Mouse (Mus musculus): ENCODE measurements around the gene Emc7. TPM values are rescaled to one million over a fixed set of nuclear protein-coding genes. Genes with fewer than 3 reads are reported as not detected.

Emc7 gene
- polyA plus RNA-seq, 1 experiment from 2014 or later, result 20.9 TPM

DNA sequence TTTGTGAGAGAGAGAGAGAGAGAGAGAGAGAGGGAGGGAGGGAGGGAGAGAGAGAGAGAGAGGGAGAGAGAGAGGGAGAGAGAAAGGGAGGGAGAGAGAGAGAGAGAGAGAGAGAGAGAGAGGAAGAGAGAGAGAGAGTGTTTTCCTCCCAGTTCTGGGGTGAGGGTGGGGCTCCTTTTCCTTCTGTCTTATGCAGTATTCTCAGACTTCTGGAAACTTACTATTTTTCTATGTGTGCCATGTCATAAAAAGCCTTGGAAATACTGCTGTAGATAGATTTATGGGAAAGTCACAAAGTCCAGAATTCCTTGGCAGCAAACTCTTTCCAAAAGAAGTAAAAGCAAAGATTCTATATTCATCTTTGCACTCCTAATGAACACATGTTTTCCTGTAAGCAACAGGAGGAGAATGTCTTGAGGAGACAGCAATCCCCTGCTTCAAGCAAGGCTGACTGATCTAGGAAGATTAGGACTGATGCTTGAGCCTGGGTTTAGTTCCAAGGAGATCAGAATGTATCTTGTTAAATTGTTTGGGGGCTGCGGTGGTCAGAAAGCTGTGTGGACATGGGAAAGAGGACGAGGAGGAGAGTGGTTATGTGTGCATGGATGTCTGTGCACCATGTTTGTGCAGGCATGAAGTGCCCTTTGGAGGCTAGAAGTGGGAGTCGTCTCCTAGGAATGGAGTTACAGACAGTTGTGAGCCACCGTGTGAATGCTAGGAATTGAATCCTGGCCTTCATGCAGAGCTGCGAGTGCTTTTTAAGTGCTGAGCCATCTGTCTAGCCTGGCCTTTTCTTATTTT lies 27.9 kb downstream of the Emc7 start:
- 73% methylated on average over 5 of the region's 5 CpGs for WGBS
- ATAC-seq (ENCODE audit: low read depth), result no peak

DNA sequence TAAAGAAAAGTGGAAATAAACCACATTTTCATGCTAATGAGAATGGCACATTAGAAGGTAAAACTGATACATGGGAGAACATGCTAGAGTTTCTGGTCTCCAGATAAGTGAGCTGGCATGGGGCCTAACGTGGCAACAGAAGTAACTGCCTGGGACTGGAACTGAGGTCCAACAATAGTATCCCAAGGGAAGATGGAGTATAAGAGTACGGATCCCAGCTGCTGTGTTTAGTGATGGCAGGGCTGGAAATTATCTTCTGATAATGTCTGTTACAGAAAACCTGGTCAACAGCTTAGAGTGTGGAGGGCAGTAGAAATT lies 28.5 kb downstream of the Emc7 start:
- ATAC-seq (ENCODE audit: low read depth), result no peak
- Histone ChIP-seq H3K4me3 (no peak overlapping the region), H3K9ac (no peak overlapping the region), H3K4me2 (no peak overlapping the region), H3K36me3 (no peaks in the 10 kb centered on the region), H3K27me3 (no peaks in the 10 kb centered on the region), H3K4me1 (replicated peaks) (no peaks in the 10 kb centered on the region), H3K9me3 (no peaks in the 10 kb centered on the region), H3K27ac (replicated peaks) (no peak overlapping the region)
- WGBS, result 61% methylated on average over 2 of the region's 2 CpGs

More for the DNA sequence above, 27.9 kb downstream of the Emc7 start:
- Histone ChIP-seq H3K9me3 (no peaks in the 10 kb centered on the region), H3K4me2 (no peak overlapping the region), H3K4me3 (no peak overlapping the region), H3K36me3 (no peaks in the 10 kb centered on the region), H3K27me3 (no peaks in the 10 kb centered on the region), H3K27ac (replicated peaks) (no peak overlapping the region), H3K4me1 (replicated peaks) (no peaks in the 10 kb centered on the region), H3K9ac (no peak overlapping the region)

DNA sequence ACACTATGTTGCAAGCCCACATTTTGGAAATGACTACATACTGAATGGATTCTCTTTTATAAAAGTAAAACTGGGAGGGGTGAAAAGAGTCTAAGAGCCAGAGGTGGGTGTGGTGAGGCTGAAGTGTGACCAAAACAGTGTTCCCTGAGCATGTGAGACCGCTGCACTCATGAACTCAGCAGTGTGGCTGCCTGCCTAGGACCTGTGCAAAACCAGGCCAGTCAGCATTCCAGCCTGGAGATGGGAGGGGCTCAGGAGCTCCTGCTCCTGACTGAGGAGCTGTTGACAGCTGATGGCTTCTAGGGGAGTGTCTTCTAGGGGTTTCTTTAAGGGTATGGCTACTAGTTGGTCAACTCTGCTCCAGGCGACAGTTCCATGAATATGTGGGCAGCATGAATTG lies 30.1 kb downstream of the Emc7 start:
- Histone ChIP-seq H3K27ac (replicated peaks) (no peak overlapping the region), H3K4me3 (no peak overlapping the region), H3K9ac (no peak overlapping the region), H3K4me1 (replicated peaks) (no peaks in the 10 kb centered on the region), H3K4me2 (no peak overlapping the region), H3K9me3 (no peaks in the 10 kb centered on the region), H3K27me3 (no peaks in the 10 kb centered on the region), H3K36me3 (no peaks in the 10 kb centered on the region)
- no peak for ATAC-seq (ENCODE audit: low read depth)
- WGBS, result 88% methylated on average over 2 of the region's 2 CpGs

DNA sequence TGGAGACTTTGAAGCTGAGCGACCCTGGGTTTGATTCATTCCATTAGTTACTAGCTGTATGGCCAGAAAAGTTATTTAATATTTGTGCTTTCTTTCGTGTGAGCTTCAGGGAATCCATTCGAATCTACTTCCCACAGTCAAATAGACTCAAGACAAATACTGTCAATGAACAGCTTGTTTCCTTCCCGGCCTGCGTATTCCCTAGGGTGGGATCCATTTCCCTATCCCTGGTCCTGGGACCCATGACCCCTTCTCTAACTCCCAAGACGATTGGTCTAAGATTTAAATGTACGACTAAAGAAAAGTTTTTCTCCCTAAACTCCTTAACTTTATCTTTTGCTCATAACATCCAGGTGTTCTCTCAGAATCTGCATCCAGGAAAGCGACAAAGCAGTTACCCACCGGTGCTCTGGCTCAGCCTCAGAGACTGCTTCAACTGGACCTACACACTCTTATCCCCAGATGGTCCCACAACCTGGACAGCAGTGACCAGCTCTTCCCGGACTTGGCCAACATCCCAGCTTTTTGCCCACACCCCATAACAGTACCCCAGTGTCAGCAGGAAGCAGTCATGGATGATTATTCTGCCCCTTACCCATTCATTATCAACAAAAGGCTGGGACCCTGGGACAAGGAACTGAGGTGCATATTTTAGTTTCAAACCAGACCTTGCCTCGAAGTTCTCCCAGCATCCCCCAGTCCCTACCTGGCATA lies 35.8 kb downstream of the Emc7 start:
- no peaks in the 10 kb centered on the region for H3K36me3 ChIP-seq
- no peaks in the 10 kb centered on the region for H3K27me3 ChIP-seq
- WGBS, result 72% methylated on average over 11 of the region's 11 CpGs
- H3K4me3 ChIP-seq, result no peak overlapping the region
- H3K4me1 ChIP-seq (replicated peaks), result peaks cover 18% of the 10 kb centered on the region
- ATAC-seq (ENCODE audit: low read depth), result no peak
- H3K4me2 ChIP-seq, result no peak overlapping the region
- H3K27ac ChIP-seq (replicated peaks), result no peak overlapping the region
- no peaks in the 10 kb centered on the region for H3K9me3 ChIP-seq
- no peak overlapping the region for H3K9ac ChIP-seq

DNA sequence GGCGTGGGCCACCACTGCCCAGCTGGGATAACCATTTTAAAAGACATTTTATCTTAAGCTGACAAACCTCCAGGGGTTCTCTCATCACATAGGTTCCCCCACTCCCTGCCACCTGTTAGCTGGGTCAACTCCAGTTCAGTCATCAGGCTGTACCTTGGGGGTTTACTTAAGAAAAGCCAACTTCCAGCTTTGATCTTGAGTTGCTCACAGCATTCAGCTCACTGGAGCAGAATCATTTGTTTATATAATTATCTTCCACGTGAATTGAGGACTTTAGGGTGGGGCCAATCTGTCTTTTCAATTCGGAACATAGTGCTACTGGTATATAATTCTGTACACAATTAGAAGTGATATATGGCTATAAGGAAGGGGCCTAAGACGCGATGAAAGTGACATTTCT lies 36.8 kb downstream of the Emc7 start:
- Histone ChIP-seq H3K4me3 (no peak overlapping the region), H3K9me3 (no peaks in the 10 kb centered on the region), H3K36me3 (no peaks in the 10 kb centered on the region), H3K9ac (no peak overlapping the region), H3K4me1 (replicated peaks) (peaks cover 18% of the 10 kb centered on the region), H3K27me3 (no peaks in the 10 kb centered on the region), H3K4me2 (peak overlapping the region; percentile 73; the same call in 1 of the 2 replicates), H3K27ac (replicated peaks) (no peak overlapping the region)
- 61% methylated on average over 5 of the region's 5 CpGs for WGBS
- no peak for ATAC-seq (ENCODE audit: low read depth)

DNA sequence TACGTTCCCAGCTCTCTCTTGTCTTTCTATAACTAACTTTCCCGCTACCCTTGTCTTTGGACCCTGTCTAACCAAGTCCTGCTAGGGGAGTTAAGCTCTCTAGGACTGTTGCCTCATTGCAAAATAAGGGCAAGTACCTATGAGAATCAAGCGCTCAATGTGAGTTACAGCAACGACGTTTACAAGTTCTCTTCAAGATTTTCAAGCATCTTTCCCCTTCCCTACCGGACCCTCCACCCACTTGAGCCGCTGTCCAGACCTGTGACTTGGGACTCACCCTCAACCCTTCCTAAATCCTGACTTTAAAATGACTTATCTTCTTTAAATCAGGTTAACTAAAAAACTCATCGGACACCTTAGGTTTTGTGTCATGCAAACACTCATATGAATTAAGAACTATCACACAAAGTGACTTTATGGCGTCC lies 37.6 kb downstream of the Emc7 start:
- H3K27me3 ChIP-seq, result no peaks in the 10 kb centered on the region
- H3K4me3 ChIP-seq, result peak overlapping the region; percentile 77
- peak overlapping the region; percentile 73 for H3K4me2 ChIP-seq
- H3K4me1 ChIP-seq (replicated peaks), result peaks cover 18% of the 10 kb centered on the region
- H3K9me3 ChIP-seq, result no peaks in the 10 kb centered on the region
- peak; percentile 18 for ATAC-seq (ENCODE audit: low read depth)
- H3K36me3 ChIP-seq, result no peaks in the 10 kb centered on the region
- peak overlapping the region; percentile 98 for H3K27ac ChIP-seq (replicated peaks)
- H3K9ac ChIP-seq, result peak overlapping the region; percentile 98
- WGBS, result 8% methylated on average over 9 of the region's 9 CpGs

DNA sequence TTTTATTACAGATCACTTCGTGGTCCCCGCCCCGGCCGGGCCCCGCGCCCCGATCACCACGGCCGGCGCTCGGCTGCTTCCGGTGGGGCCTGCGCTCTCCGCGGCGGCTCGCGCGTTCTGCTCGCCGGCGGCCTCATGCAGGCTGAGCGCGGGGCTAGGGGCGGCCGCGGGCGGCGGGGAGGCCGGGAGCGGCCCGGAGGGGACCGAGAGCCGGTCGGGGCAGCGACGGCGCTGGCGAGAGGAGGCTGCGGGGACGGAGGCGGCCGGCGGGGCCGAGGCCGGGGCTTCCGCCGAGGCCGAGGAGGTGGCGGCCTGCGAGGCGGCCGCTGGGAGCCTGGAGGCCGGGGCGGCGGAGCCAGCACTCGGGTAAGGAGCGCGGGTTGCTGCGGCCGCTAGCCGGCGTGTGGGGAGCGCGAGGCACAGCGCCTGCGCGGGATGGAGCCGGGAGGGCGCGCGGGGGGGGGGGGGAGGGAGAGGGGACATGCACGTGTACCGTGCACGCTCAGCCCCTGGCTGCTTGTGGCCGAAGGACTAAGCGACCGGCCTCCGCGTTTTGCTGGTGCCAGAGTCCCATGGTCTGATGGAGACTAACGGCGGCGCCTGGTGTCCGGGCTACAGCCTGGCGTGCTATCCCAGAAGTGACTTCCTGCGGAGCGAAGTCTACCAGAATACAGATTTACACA lies 38.2 kb downstream of the Emc7 start, which contains the start of gene Aven:
Aven (plus strand) TSS at position 109 of the 683 bp plus-strand sequence.
- Histone ChIP-seq H3K36me3 (no peaks in the 10 kb centered on the region), H3K4me2 (peak within 1 kb of the TSS; percentile 73), H3K4me1 (replicated peaks) (peaks cover 18% of the 10 kb centered on the region), H3K27ac (replicated peaks) (peak within 1 kb of the TSS; percentile 98), H3K9me3 (no peaks in the 10 kb centered on the region), H3K4me3 (peak within 1 kb of the TSS; percentile 77), H3K9ac (peak within 1 kb of the TSS; percentile 98), H3K27me3 (no peaks in the 10 kb centered on the region)
- peak; percentile 96 for ATAC-seq (ENCODE audit: low read depth)
- WGBS, result under 1% methylated on average over 80 of the region's 87 CpGs

DNA sequence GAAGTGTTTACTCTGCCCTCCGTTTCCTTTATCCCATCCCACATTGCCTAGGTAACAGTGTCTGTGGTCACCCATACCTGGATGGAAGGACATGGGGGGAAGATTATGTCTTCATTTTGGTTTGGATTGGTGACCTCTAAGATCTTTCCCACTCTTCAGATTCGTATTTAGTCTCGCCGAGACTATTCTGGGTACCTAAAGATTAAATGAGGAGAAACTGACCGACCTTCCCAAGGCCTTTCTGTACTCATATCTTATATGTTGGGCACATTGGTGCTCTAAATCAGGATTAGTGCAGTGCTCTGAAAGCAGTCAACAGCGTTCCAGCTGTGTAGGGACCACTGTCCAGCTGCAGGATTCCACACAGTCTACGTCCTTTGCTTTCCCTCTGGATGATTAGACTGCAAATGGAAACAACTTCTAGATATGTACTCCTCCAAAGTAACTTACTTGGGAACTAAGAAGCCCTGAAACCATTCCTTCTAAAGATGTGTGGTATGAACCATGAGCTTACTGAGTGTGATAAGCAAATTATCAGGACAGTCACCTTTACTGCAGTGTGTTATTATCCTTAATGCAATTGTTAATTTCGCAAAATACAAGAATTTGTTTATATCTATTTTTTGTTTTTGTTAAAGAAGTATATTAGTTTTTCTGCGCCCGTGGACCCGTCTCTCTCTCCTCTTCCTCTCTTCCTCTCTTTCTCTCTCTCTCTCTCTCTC lies 38.9 kb downstream of the Emc7 start:
- 46% methylated on average over 11 of the region's 11 CpGs for WGBS
- Histone ChIP-seq H3K4me2 (peak overlapping the region; percentile 73), H3K4me1 (replicated peaks) (peaks cover 18% of the 10 kb centered on the region), H3K27me3 (no peaks in the 10 kb centered on the region), H3K9ac (peak overlapping the region; percentile 98), H3K27ac (replicated peaks) (peak overlapping the region; percentile 98), H3K36me3 (no peaks in the 10 kb centered on the region), H3K9me3 (no peaks in the 10 kb centered on the region), H3K4me3 (peak overlapping the region; percentile 77)
- ATAC-seq (ENCODE audit: low read depth), result peak; percentile 38

DNA sequence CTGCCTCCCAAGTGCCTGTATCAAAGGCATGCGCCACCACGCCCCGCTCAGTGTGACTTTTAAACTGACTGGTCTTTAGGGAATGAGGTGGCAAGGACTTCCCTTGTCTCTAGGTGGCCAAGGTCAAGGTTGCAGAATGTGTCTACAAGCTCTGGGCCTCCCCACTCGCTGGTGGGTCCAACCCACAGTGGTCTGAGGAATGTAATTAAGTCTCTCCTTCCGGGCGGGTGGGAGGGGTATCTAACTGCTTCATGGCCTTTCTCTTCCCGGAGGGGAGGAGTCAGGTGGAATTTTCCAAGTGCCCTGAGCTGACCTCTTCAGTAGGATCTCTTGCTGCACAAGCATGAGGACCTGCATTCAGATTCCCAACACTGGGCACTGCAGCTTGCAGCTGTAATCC lies 43.1 kb downstream of the Emc7 start:
- Histone ChIP-seq H3K27ac (replicated peaks) (no peak overlapping the region), H3K27me3 (no peaks in the 10 kb centered on the region), H3K36me3 (no peaks in the 10 kb centered on the region), H3K4me1 (replicated peaks) (peaks cover 6% of the 10 kb centered on the region), H3K9me3 (no peaks in the 10 kb centered on the region), H3K9ac (no peak overlapping the region), H3K4me2 (no peak overlapping the region), H3K4me3 (no peak overlapping the region)
- 68% methylated on average over 7 of the region's 7 CpGs for WGBS
- no peak for ATAC-seq (ENCODE audit: low read depth)

DNA sequence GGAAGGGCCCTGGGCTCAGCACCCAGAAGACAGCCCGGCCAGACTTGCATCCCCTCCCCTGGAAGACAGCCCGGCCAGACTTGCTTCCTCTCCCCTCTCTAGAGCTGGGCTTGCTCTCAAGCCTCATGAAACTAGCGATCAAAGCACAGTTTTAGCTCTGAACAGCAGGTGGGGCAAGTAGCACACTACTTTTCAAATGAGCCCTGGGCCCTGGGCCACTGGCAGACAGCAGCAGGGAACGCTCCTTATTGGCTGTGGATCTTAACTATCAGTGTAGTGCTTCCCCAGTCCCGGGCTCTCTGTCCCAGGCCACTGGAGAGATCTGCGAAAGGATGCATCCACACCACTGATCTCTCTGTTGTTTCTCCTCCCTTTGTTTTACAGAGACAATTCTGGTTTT lies 46.4 kb downstream of the Emc7 start:
- peak; percentile 96 for ATAC-seq (ENCODE audit: low read depth)
- Histone ChIP-seq H3K4me3 (no peak overlapping the region), H3K9me3 (no peaks in the 10 kb centered on the region), H3K27ac (replicated peaks) (no peak overlapping the region), H3K4me2 (no peak overlapping the region), H3K4me1 (replicated peaks) (no peaks in the 10 kb centered on the region; the same call in 1 of the 2 replicates), H3K27me3 (no peaks in the 10 kb centered on the region), H3K36me3 (no peaks in the 10 kb centered on the region), H3K9ac (peak overlapping the region; percentile 34; the same call in 1 of the 2 replicates)
- WGBS, result 5% methylated on average over 6 of the region's 6 CpGs

DNA sequence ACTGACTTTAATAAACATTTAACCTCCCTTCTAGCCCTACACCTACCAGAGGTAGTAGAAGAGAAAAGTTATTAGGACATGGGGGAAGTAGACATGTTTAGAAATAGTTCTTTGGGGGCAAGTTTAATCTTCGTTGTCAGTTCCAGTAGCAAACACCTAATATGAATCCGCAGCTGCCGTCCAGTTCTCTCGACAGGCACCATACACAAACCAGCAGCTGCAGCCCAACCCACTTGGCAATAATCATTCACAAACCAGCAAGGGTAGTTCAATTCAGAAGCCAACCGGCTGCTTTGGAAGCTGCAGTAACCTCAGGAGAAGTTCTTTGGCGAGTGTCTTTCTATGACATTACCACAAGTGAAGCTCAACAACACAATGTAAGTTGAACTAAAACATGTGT lies 49.2 kb downstream of the Emc7 start:
- no peak overlapping the region for H3K27ac ChIP-seq (replicated peaks)
- no peak overlapping the region for H3K4me2 ChIP-seq
- no peak for ATAC-seq (ENCODE audit: low read depth)
- H3K9ac ChIP-seq, result no peak overlapping the region
- WGBS, result 86% methylated on average over 6 of the region's 6 CpGs
- no peaks in the 10 kb centered on the region for H3K36me3 ChIP-seq
- no peaks in the 10 kb centered on the region for H3K9me3 ChIP-seq
- no peaks in the 10 kb centered on the region for H3K27me3 ChIP-seq
- H3K4me1 ChIP-seq (replicated peaks), result no peaks in the 10 kb centered on the region; the same call in 1 of the 2 replicates
- H3K4me3 ChIP-seq, result no peak overlapping the region
